ENCODE assay signal across 11 mouse cellular contexts in genomic region chr7:13053501-13053900, GRCm38 (mm10). TPM values are rescaled to one million over a fixed set of nuclear protein-coding genes. Genes with fewer than 3 reads are reported as not detected.
A peak's percentile ranks its signal among the peaks of the same experiment; 100 is the strongest.
DNase-seq lines count a peak whose midpoint lies in the region; ATAC-seq and TF ChIP-seq lines count a peak whose summit lies in the region.
"Had no signal": no experiment of that assay in that cellular context is flagged by ENCODE, and none has a peak within 500 bp of the region (broad histone marks: within the 10 kb centered on the region; RNA-seq: fewer than 3 reads in every experiment).

No protein-coding gene starts in this region.

- H3K27ac ChIP-seq in cortical plate, adult 2 months (ENCODE audit: insufficient read depth, low read length), result peak overlapping the region; percentile 93; the same call in 1 of the 2 replicates
- H3K27ac ChIP-seq in hindbrain, embryonic 11.5 days (ENCODE audit: low read depth, low read length), result no peak overlapping the region
- peak overlapping the region; percentile 96 for H3K27ac ChIP-seq in midbrain, embryonic 10.5 days (replicated peaks)

- H3K36me3 ChIP-seq in hindbrain, embryonic 11.5 days (ENCODE audit: control insufficient read depth, insufficient read depth, low read length), result no peaks in the 10 kb centered on the region
- no peaks in the 10 kb centered on the region for H3K36me3 ChIP-seq in midbrain, embryonic 10.5 days

- WGBS in hindbrain, embryonic 11.5 days, result 91% methylated on average over 2 of the region's 2 CpGs
- WGBS in midbrain, embryonic 10.5 days, result 89% methylated on average over 2 of the region's 2 CpGs

- H3K4me2 ChIP-seq in hindbrain, embryonic 11.5 days (replicated peaks; ENCODE audit: low read depth, low read length), result peak overlapping the region; percentile 41

- no peaks in the 10 kb centered on the region for H3K4me1 ChIP-seq in cortical plate, adult 2 months (ENCODE audit: control insufficient read depth, insufficient read depth, low read length)
- no peaks in the 10 kb centered on the region for H3K4me1 ChIP-seq in hindbrain, embryonic 11.5 days (replicated peaks; ENCODE audit: control insufficient read depth, insufficient read depth, low read length)
- peaks cover 13% of the 10 kb centered on the region for H3K4me1 ChIP-seq in midbrain, embryonic 10.5 days

- no peak for TF ChIP-seq POLR2A in cortical plate, adult 2 months (IDR thresholded peaks at IDR 0.05; ENCODE audit: extremely low read depth, insufficient read depth, low read length)

- no peaks in the 10 kb centered on the region for H3K9me3 ChIP-seq in hindbrain, embryonic 11.5 days (ENCODE audit: control insufficient read depth, low read length)
- no peaks in the 10 kb centered on the region for H3K9me3 ChIP-seq in midbrain, embryonic 10.5 days (replicated peaks)

- ATAC-seq in hindbrain, embryonic 11.5 days (ENCODE audit: low FRiP score), result no peak

- H3K4me3 ChIP-seq in cortical plate, adult 2 months (ENCODE audit: insufficient read depth, low read length), result peak overlapping the region; percentile 60; the same call in 1 of the 2 replicates
- peak overlapping the region; percentile 45 for H3K4me3 ChIP-seq in hindbrain, embryonic 11.5 days (ENCODE audit: low read depth, low read length)
- H3K4me3 ChIP-seq in midbrain, embryonic 10.5 days, result peak overlapping the region; percentile 65

- DNase-seq in heart, adult 11 months, result peak; percentile 76
- DNase-seq in heart, postnatal 4 days, result no peak
- no peak for DNase-seq in hindbrain, embryonic 11.5 days (ENCODE audit: low spot score)
- no peak for DNase-seq in midbrain, embryonic 10.5 days (ENCODE audit: low spot score)
- DNase-seq in spleen, postnatal 36 days (ENCODE audit: low spot score in 2 of 2), result no peak
- no peak for DNase-seq in right cerebral cortex, postnatal 4 days
- DNase-seq in c-Kit-positive CD71-positive TER-119-positive erythroid progenitor cells, embryonic 14.5 days (ENCODE audit: low spot score), result no peak

- no peaks in the 10 kb centered on the region for H3K27me3 ChIP-seq in hindbrain, embryonic 11.5 days (ENCODE audit: control insufficient read depth, insufficient read depth, low read length)
- no peaks in the 10 kb centered on the region for H3K27me3 ChIP-seq in midbrain, embryonic 10.5 days (ENCODE audit: low read depth, poor library complexity, severe bottlenecking)

- H3K9ac ChIP-seq in hindbrain, embryonic 11.5 days (ENCODE audit: low read depth, low read length), result no peak overlapping the region

- TF ChIP-seq CTCF in cortical plate, adult 2 months (IDR thresholded peaks at IDR 0.05; ENCODE audit: extremely low read depth, insufficient read depth, low read length), result no peak

RNA-seq across cellular contexts. Expression of gene Mzf1, which starts 1.1 kb away (rescaled TPM):
- 1 to 10 TPM; 1.2 TPM for total RNA-seq in heart, postnatal 4 days (2021)
- polyA plus RNA-seq in cortical plate, adult 2 months (2012; rRNA removed), result 14.3 and 15.2 TPM in 2 replicates
- polyA plus RNA-seq in hindbrain, embryonic 11.5 days (2014; fragmentation: Nextera tagmentation; extraction: Ambion mirVana), result 2.4 and 2.6 TPM in 2 replicates
- 3.3 and 4.5 TPM in 2 replicates for polyA plus RNA-seq in midbrain, embryonic 10.5 days (2016; fragmentation: Nextera tagmentation; extraction: Ambion mirVana)

RNA-seq across cellular contexts. Expression of gene Ube2m, which starts 15.4 kb away (rescaled TPM):
- total RNA-seq in heart, postnatal 4 days (2021), result 100 to 1,000 TPM; 193 to 202 TPM
- 400 and 402 TPM in 2 replicates for polyA plus RNA-seq in cortical plate, adult 2 months (2012; rRNA removed)
- polyA plus RNA-seq in hindbrain, embryonic 11.5 days (2014; fragmentation: Nextera tagmentation; extraction: Ambion mirVana), result 147 and 173 TPM in 2 replicates
- polyA plus RNA-seq in midbrain, embryonic 10.5 days (2016; fragmentation: Nextera tagmentation; extraction: Ambion mirVana), result 84.5 and 103 TPM in 2 replicates

RNA-seq across cellular contexts. Expression of gene Chmp2a, which starts 18.9 kb away (rescaled TPM):
- 100 to 1,000 TPM; 114 to 129 TPM for total RNA-seq in heart, postnatal 4 days (2021)
- 224 and 229 TPM in 2 replicates for polyA plus RNA-seq in cortical plate, adult 2 months (2012; rRNA removed)
- 154 and 157 TPM in 2 replicates for polyA plus RNA-seq in hindbrain, embryonic 11.5 days (2014; fragmentation: Nextera tagmentation; extraction: Ambion mirVana)
- 113 and 133 TPM in 2 replicates for polyA plus RNA-seq in midbrain, embryonic 10.5 days (2016; fragmentation: Nextera tagmentation; extraction: Ambion mirVana)

RNA-seq across cellular contexts. Expression of gene Vmn1r85, which starts 41.5 kb away (rescaled TPM):
- not detected for total RNA-seq in heart, postnatal 4 days (2021)
- not detected in 2 replicates for polyA plus RNA-seq in cortical plate, adult 2 months (2012; rRNA removed)
- 0.05 TPM in 1 of 2 replicates, not detected in the other for polyA plus RNA-seq in hindbrain, embryonic 11.5 days (2014; fragmentation: Nextera tagmentation; extraction: Ambion mirVana)
- not detected in 2 replicates for polyA plus RNA-seq in midbrain, embryonic 10.5 days (2016; fragmentation: Nextera tagmentation; extraction: Ambion mirVana)
- total RNA-seq: CH12.LX had no signal
- polyA plus RNA-seq: gonadal fat pad, adult 2 months; testis, adult 2 months had no signal

RNA-seq across cellular contexts. Expression of gene Zbtb45, which starts 43.7 kb away (rescaled TPM):
- 10 to 100 TPM; 11.0 to 12.1 TPM for total RNA-seq in heart, postnatal 4 days (2021)
- polyA plus RNA-seq in cortical plate, adult 2 months (2012; rRNA removed), result 32.2 and 33.4 TPM in 2 replicates
- polyA plus RNA-seq in hindbrain, embryonic 11.5 days (2014; fragmentation: Nextera tagmentation; extraction: Ambion mirVana), result 25.0 and 25.3 TPM in 2 replicates
- 32.7 and 36.4 TPM in 2 replicates for polyA plus RNA-seq in midbrain, embryonic 10.5 days (2016; fragmentation: Nextera tagmentation; extraction: Ambion mirVana)
